Mouse (Mus musculus): Measurements from ENCODE around the gene Glis3. TPM values are rescaled to one million over a fixed set of nuclear protein-coding genes. Genes with fewer than 3 reads are reported as not detected.

The Glis3 gene
- polyA plus RNA-seq, 1 experiment from 2014 or later, result 6.0 TPM

- no peak overlapping the region for H3K4me2 ChIP-seq (ENCODE audit: low read length)
- WGBS, result 86% methylated on average over 6 of the region's 6 CpGs
- no peak overlapping the region for H3K4me3 ChIP-seq (replicated peaks; ENCODE audit: low read depth, low read length)
- H3K9ac ChIP-seq (ENCODE audit: low read depth, low read length), result no peak overlapping the region
- H3K27ac ChIP-seq, result no peak overlapping the region
- no peaks in the 10 kb centered on the region for H3K9me3 ChIP-seq (replicated peaks; ENCODE audit: low read length)
- H3K4me1 ChIP-seq (replicated peaks; ENCODE audit: insufficient read depth, low read length), result no peaks in the 10 kb centered on the region
- TF ChIP-seq CTCF (IDR thresholded peaks at IDR 0.05; ENCODE audit: low read depth), result no peak
- ATAC-seq (replicated peaks; ENCODE audit: low FRiP score, low read depth) (no peak), DNase-seq (ENCODE audit: low spot score) (no peak)
- no peaks in the 10 kb centered on the region for H3K36me3 ChIP-seq (ENCODE audit: insufficient read depth, low read length)
- no peaks in the 10 kb centered on the region for H3K27me3 ChIP-seq (ENCODE audit: insufficient read depth, low read length)
Measured at GRCm38 (mm10) chr19:28478055-28478454, 201.8 kb downstream of the Glis3 start.

GRCm38 (mm10) chr19:28477326-28477863 is 202.5 kb downstream of the Glis3 start:
- Histone ChIP-seq H3K4me3 (replicated peaks; ENCODE audit: low read depth, low read length) (no peak overlapping the region), H3K9me3 (replicated peaks; ENCODE audit: low read length) (no peaks in the 10 kb centered on the region), H3K9ac (ENCODE audit: low read depth, low read length) (no peak overlapping the region), H3K4me2 (ENCODE audit: low read length) (no peak overlapping the region), H3K27ac (no peak overlapping the region), H3K4me1 (replicated peaks; ENCODE audit: insufficient read depth, low read length) (no peaks in the 10 kb centered on the region), H3K36me3 (ENCODE audit: insufficient read depth, low read length) (no peaks in the 10 kb centered on the region), H3K27me3 (ENCODE audit: insufficient read depth, low read length) (no peaks in the 10 kb centered on the region)
- DNase-seq (ENCODE audit: low spot score) (no peak), ATAC-seq (replicated peaks; ENCODE audit: low FRiP score, low read depth) (no peak)
- no peak for TF ChIP-seq CTCF (IDR thresholded peaks at IDR 0.05; ENCODE audit: low read depth)
- WGBS, result 49% methylated on average over 6 of the region's 6 CpGs

- Histone ChIP-seq H3K9ac (ENCODE audit: low read depth, low read length) (no peak overlapping the region), H3K4me2 (ENCODE audit: low read length) (no peak overlapping the region), H3K4me1 (replicated peaks; ENCODE audit: insufficient read depth, low read length) (no peaks in the 10 kb centered on the region), H3K36me3 (ENCODE audit: insufficient read depth, low read length) (no peaks in the 10 kb centered on the region), H3K9me3 (replicated peaks; ENCODE audit: low read length) (no peaks in the 10 kb centered on the region), H3K27me3 (ENCODE audit: insufficient read depth, low read length) (no peaks in the 10 kb centered on the region), H3K27ac (no peak overlapping the region), H3K4me3 (replicated peaks; ENCODE audit: low read depth, low read length) (no peak overlapping the region)
- DNase-seq (ENCODE audit: low spot score), result no peak
- no peak for TF ChIP-seq CTCF (IDR thresholded peaks at IDR 0.05; ENCODE audit: low read depth)
- ATAC-seq (replicated peaks; ENCODE audit: low FRiP score, low read depth), result no peak
- 90% methylated on average over 5 of the region's 5 CpGs for WGBS
Measured at GRCm38 (mm10) chr19:28473621-28474020, 206.3 kb downstream of the Glis3 start.

GRCm38 (mm10) chr19:28471144-28471543 is 208.7 kb downstream of the Glis3 start:
- no peak overlapping the region for H3K4me2 ChIP-seq (ENCODE audit: low read length)
- H3K9ac ChIP-seq (ENCODE audit: low read depth, low read length), result no peak overlapping the region
- ATAC-seq (replicated peaks; ENCODE audit: low FRiP score, low read depth) (no peak), DNase-seq (ENCODE audit: low spot score) (no peak)
- H3K27ac ChIP-seq, result no peak overlapping the region
- 68% methylated on average over 7 of the region's 8 CpGs for WGBS
- no peaks in the 10 kb centered on the region for H3K4me1 ChIP-seq (replicated peaks; ENCODE audit: insufficient read depth, low read length)
- TF ChIP-seq CTCF (IDR thresholded peaks at IDR 0.05; ENCODE audit: low read depth), result no peak
- no peaks in the 10 kb centered on the region for H3K36me3 ChIP-seq (ENCODE audit: insufficient read depth, low read length)
- no peak overlapping the region for H3K4me3 ChIP-seq (replicated peaks; ENCODE audit: low read depth, low read length)
- no peaks in the 10 kb centered on the region for H3K9me3 ChIP-seq (replicated peaks; ENCODE audit: low read length)
- no peaks in the 10 kb centered on the region for H3K27me3 ChIP-seq (ENCODE audit: insufficient read depth, low read length)

GRCm38 (mm10) chr19:28465779-28466178 is 214.1 kb downstream of the Glis3 start:
- ATAC-seq (replicated peaks; ENCODE audit: low FRiP score, low read depth) (no peak), DNase-seq (ENCODE audit: low spot score) (no peak)
- no peaks in the 10 kb centered on the region for H3K36me3 ChIP-seq (ENCODE audit: insufficient read depth, low read length)
- H3K27me3 ChIP-seq (ENCODE audit: insufficient read depth, low read length), result no peaks in the 10 kb centered on the region
- 75% methylated on average over 5 of the region's 5 CpGs for WGBS
- no peaks in the 10 kb centered on the region for H3K4me1 ChIP-seq (replicated peaks; ENCODE audit: insufficient read depth, low read length)
- H3K4me3 ChIP-seq (replicated peaks; ENCODE audit: low read depth, low read length), result no peak overlapping the region
- no peak overlapping the region for H3K27ac ChIP-seq
- no peak overlapping the region for H3K4me2 ChIP-seq (ENCODE audit: low read length)
- H3K9me3 ChIP-seq (replicated peaks; ENCODE audit: low read length), result no peaks in the 10 kb centered on the region
- no peak for TF ChIP-seq CTCF (IDR thresholded peaks at IDR 0.05; ENCODE audit: low read depth)
- H3K9ac ChIP-seq (ENCODE audit: low read depth, low read length), result no peak overlapping the region

GRCm38 (mm10) chr19:28454331-28454730 is 225.5 kb downstream of the Glis3 start:
- no peaks in the 10 kb centered on the region for H3K36me3 ChIP-seq (ENCODE audit: insufficient read depth, low read length)
- no peaks in the 10 kb centered on the region for H3K4me1 ChIP-seq (replicated peaks; ENCODE audit: insufficient read depth, low read length)
- ATAC-seq (replicated peaks; ENCODE audit: low FRiP score, low read depth) (no peak), DNase-seq (ENCODE audit: low spot score) (no peak)
- H3K9ac ChIP-seq (ENCODE audit: low read depth, low read length), result no peak overlapping the region
- no peaks in the 10 kb centered on the region for H3K9me3 ChIP-seq (replicated peaks; ENCODE audit: low read length)
- no peak overlapping the region for H3K4me2 ChIP-seq (ENCODE audit: low read length)
- TF ChIP-seq CTCF (IDR thresholded peaks at IDR 0.05; ENCODE audit: low read depth), result no peak
- no peaks in the 10 kb centered on the region for H3K27me3 ChIP-seq (ENCODE audit: insufficient read depth, low read length)
- no peak overlapping the region for H3K4me3 ChIP-seq (replicated peaks; ENCODE audit: low read depth, low read length)
- WGBS, result 91% methylated on average over 8 of the region's 8 CpGs
- no peak overlapping the region for H3K27ac ChIP-seq

GRCm38 (mm10) chr19:28452951-28453520 is 226.8 kb downstream of the Glis3 start:
- peaks cover 2% of the 10 kb centered on the region; the same call in 1 of the 2 replicates for H3K4me1 ChIP-seq (replicated peaks; ENCODE audit: insufficient read depth, low read length)
- WGBS, result 39% methylated on average over 12 of the region's 12 CpGs
- H3K4me2 ChIP-seq (ENCODE audit: low read length), result 0 out of 2 replicates have a peak overlapping the region, but pooled peaks have one; percentile 8
- H3K9ac ChIP-seq (ENCODE audit: low read depth, low read length), result no peak overlapping the region
- H3K9me3 ChIP-seq (replicated peaks; ENCODE audit: low read length), result no peaks in the 10 kb centered on the region
- H3K27me3 ChIP-seq (ENCODE audit: insufficient read depth, low read length), result no peaks in the 10 kb centered on the region
- H3K27ac ChIP-seq, result no peak overlapping the region
- ATAC-seq (replicated peaks; ENCODE audit: low FRiP score, low read depth), result no peak
- no peak for DNase-seq (ENCODE audit: low spot score)
- no peaks in the 10 kb centered on the region for H3K36me3 ChIP-seq (ENCODE audit: insufficient read depth, low read length)
- H3K4me3 ChIP-seq (replicated peaks; ENCODE audit: low read depth, low read length), result no peak overlapping the region
- TF ChIP-seq CTCF (IDR thresholded peaks at IDR 0.05; ENCODE audit: low read depth), result no peak

All from kidney, postnatal 0 days (tissue).